Mouse (Mus musculus): Measurements from ENCODE around the gene Itgb1bp1.

Itgb1bp1 gene

GRCm38 (mm10) chr12:21301932-21302331 lies 15.8 kb upstream of the Itgb1bp1 start:
- DNase-seq (ENCODE audit: low read depth, low spot score), result no peak

GRCm38 (mm10) chr12:21301324-21301723 lies 15.2 kb upstream of the Itgb1bp1 start:
- DNase-seq (ENCODE audit: low read depth, low spot score), result no peak

- DNase-seq (ENCODE audit: low read depth, low spot score), result no peak
Measured at GRCm38 (mm10) chr12:21298856-21299255, 12.8 kb upstream of the Itgb1bp1 start.

- DNase-seq (ENCODE audit: low read depth, low spot score), result no peak
Measured at GRCm38 (mm10) chr12:21289651-21290050, 3.6 kb upstream of the Itgb1bp1 start.

- DNase-seq (ENCODE audit: low read depth, low spot score), result no peak
Measured at GRCm38 (mm10) chr12:21288716-21289395, 2.8 kb upstream of the Itgb1bp1 start.

- no peak for DNase-seq (ENCODE audit: low read depth, low spot score)
Measured at GRCm38 (mm10) chr12:21286712-21287650, 897 bp upstream of the Itgb1bp1 start.

GRCm38 (mm10) chr12:21285508-21286242 lies 409 bp downstream of the Itgb1bp1 start:
- DNase-seq (ENCODE audit: low read depth, low spot score), result no peak

GRCm38 (mm10) chr12:21284761-21285441 lies 1.2 kb downstream of the Itgb1bp1 start, which contains the start of gene Cpsf3:
Gene Cpsf3, plus strand, starts transcription at chr12:21285391.
- DNase-seq (ENCODE audit: low read depth, low spot score), result no peak

- no peak for DNase-seq (ENCODE audit: low read depth, low spot score)
Measured at GRCm38 (mm10) chr12:21277352-21277864, 8.7 kb downstream of the Itgb1bp1 start.

- no peak for DNase-seq (ENCODE audit: low read depth, low spot score)
Measured at GRCm38 (mm10) chr12:21274446-21274845, 11.6 kb downstream of the Itgb1bp1 start.

- DNase-seq (ENCODE audit: low read depth, low spot score), result no peak
Measured at GRCm38 (mm10) chr12:21268083-21268616, 17.9 kb downstream of the Itgb1bp1 start.

GRCm38 (mm10) chr12:21266784-21267098 lies 19.3 kb downstream of the Itgb1bp1 start:
- DNase-seq (ENCODE audit: low read depth, low spot score), result no peak

GRCm38 (mm10) chr12:21265946-21266783 lies 19.9 kb downstream of the Itgb1bp1 start:
- peak; percentile 34 for DNase-seq (ENCODE audit: low read depth, low spot score)

GRCm38 (mm10) chr12:21265501-21265900 lies 20.6 kb downstream of the Itgb1bp1 start:
- no peak for DNase-seq (ENCODE audit: low read depth, low spot score)

GRCm38 (mm10) chr12:21264970-21265369 lies 21.1 kb downstream of the Itgb1bp1 start:
- no peak for DNase-seq (ENCODE audit: low read depth, low spot score)

- DNase-seq (ENCODE audit: low read depth, low spot score), result peak; percentile 72
Measured at GRCm38 (mm10) chr12:21264241-21264640, 21.8 kb downstream of the Itgb1bp1 start.

GRCm38 (mm10) chr12:21263256-21263655 lies 22.8 kb downstream of the Itgb1bp1 start:
- no peak for DNase-seq (ENCODE audit: low read depth, low spot score)

GRCm38 (mm10) chr12:21261521-21261920 lies 24.6 kb downstream of the Itgb1bp1 start:
- no peak for DNase-seq (ENCODE audit: low read depth, low spot score)

- DNase-seq (ENCODE audit: low read depth, low spot score), result no peak
Measured at GRCm38 (mm10) chr12:21260494-21261256, 25.4 kb downstream of the Itgb1bp1 start.
